Mouse (Mus musculus) fibroblast of lung, adult 2 months (primary cell): ENCODE results near the gene Csrp1.
A peak's percentile ranks its signal among the peaks of the same experiment; 100 is the strongest.

Experiments used
- DNase-seq: peaks from one replicate; pipeline ENCODE4 v3.0.0-alpha.2; 2011; ENCODE audit warnings: low read depth

The Csrp1 gene

GRCm38 (mm10) chr1:135731897-135732684 is 12.2 kb downstream of the Csrp1 start:
- peak; percentile 53 for DNase-seq

GRCm38 (mm10) chr1:135734225-135734937 is 14.5 kb downstream of the Csrp1 start:
- no peak for DNase-seq

- no peak for DNase-seq
These were observed 15.6 kb downstream of the Csrp1 start for GRCm38 (mm10) chr1:135735460-135735859.

- no peak for DNase-seq
These were observed 25.1 kb downstream of the Csrp1 start for GRCm38 (mm10) chr1:135744987-135745386.

- no peak for DNase-seq
These were observed 26.4 kb downstream of the Csrp1 start for GRCm38 (mm10) chr1:135746248-135746647.

GRCm38 (mm10) chr1:135752737-135753348 is 33.0 kb downstream of the Csrp1 start:
- DNase-seq = peak; percentile 91

- peak; percentile 97 for DNase-seq
These were observed 35.4 kb downstream of the Csrp1 start for GRCm38 (mm10) chr1:135755287-135755686.

GRCm38 (mm10) chr1:135755913-135756312 is 36.1 kb downstream of the Csrp1 start:
- no peak for DNase-seq

GRCm38 (mm10) chr1:135757287-135757686 is 37.4 kb downstream of the Csrp1 start:
- no peak for DNase-seq

GRCm38 (mm10) chr1:135759685-135760084 is 39.8 kb downstream of the Csrp1 start:
- DNase-seq = no peak

GRCm38 (mm10) chr1:135760216-135760615 is 40.4 kb downstream of the Csrp1 start:
- DNase-seq = no peak

- no peak for DNase-seq
These were observed 41.9 kb downstream of the Csrp1 start for GRCm38 (mm10) chr1:135761728-135762127.

- DNase-seq = no peak
These were observed 43.8 kb downstream of the Csrp1 start for GRCm38 (mm10) chr1:135763503-135764205.

GRCm38 (mm10) chr1:135764206-135764528 is 44.3 kb downstream of the Csrp1 start:
- DNase-seq = no peak

- no peak for DNase-seq
These were observed 46.1 kb downstream of the Csrp1 start, which contains the start of gene Phlda3 for GRCm38 (mm10) chr1:135765645-135766591. Gene Phlda3, plus strand, starts transcription at chr1:135766119.

- DNase-seq = no peak
These were observed 46.9 kb downstream of the Csrp1 start for GRCm38 (mm10) chr1:135766592-135767306.

- no peak for DNase-seq
These were observed 47.5 kb downstream of the Csrp1 start for GRCm38 (mm10) chr1:135767324-135767890.

- no peak for DNase-seq
These were observed 48.5 kb downstream of the Csrp1 start for GRCm38 (mm10) chr1:135768400-135768799.

- DNase-seq = no peak
These were observed 50.4 kb downstream of the Csrp1 start for GRCm38 (mm10) chr1:135770237-135770636.

- DNase-seq = peak; percentile 97
These were observed 51.2 kb downstream of the Csrp1 start for GRCm38 (mm10) chr1:135770896-135771572.
